Mouse (Mus musculus): ENCODE measurements around the gene Zfp853. TPM values are rescaled to one million over a fixed set of nuclear protein-coding genes. Genes with fewer than 3 reads are reported as not detected.

The Zfp853 gene
- total and polyA plus RNA-seq, 3 experiments: 0.21 TPM; not detected in 2

DNA sequence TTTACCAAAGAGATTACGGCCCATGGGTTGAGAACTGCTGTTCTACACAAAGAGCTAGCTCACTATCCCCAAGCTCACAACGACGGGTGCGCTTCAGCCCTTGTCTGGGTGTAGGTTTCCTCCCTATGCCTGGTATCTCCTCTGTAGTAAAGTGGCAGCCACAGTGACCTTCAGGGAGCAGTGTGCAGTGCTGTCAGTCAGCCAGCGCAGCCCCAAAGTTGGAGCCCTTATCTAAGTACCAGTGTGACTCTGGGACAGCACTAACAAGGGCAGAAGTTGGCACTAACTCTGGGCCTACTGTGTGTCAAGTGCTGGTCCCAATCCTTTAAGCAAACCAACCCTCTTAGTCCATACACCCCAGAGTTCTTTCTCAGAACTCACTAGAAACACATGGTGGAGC lies 15.4 kb upstream of the Zfp853 start:
- Histone ChIP-seq H3K27ac (ENCODE audit: insufficient read depth, low read depth) (no peak overlapping the region), H3K4me1 (ENCODE audit: control insufficient read depth in 1 of 2, insufficient read depth in 2 of 2) (peaks cover 3 to 32% of the 10 kb centered on the region in 2 experiments; a peak in 3 of 4 replicates), H3K79me2 (replicated peaks; ENCODE audit: control insufficient read depth, extremely low read depth, insufficient read depth, poor library complexity, severe bottlenecking) (peaks cover 21% of the 10 kb centered on the region), H3K36me3 (replicated peaks in 1 of 2; ENCODE audit: control insufficient read depth in 1 of 2, insufficient read depth in 1 of 2, low read length in 1 of 2) (peaks cover 75 to 95% of the 10 kb centered on the region in 2 experiments), H3K9me3 (replicated peaks; ENCODE audit: low read length) (peaks cover 3% of the 10 kb centered on the region), H3K9ac (ENCODE audit: insufficient read depth, low read depth) (no peak overlapping the region), H3K4me3 (replicated peaks in 1 of 3; ENCODE audit: low read depth in 2 of 3, low read length in 2 of 3, poor library complexity in 1 of 3) (no peak overlapping the region), H3K27me3 (replicated peaks) (no peaks in the 10 kb centered on the region), H3K4me2 (ENCODE audit: insufficient read depth, low read depth, poor library complexity, severe bottlenecking) (no peak overlapping the region)
- TF ChIP-seq BHLHE40 (IDR thresholded peaks at IDR 0.05; ENCODE audit: low read depth, low read length): no peak
- no peak for TF ChIP-seq ZKSCAN1 (IDR thresholded peaks at IDR 0.05; ENCODE audit: borderline replicate concordance, low read depth, low read length)
- TF ChIP-seq ZNF384 (IDR thresholded peaks at IDR 0.05; ENCODE audit: low read depth, low read length): no peak
- no peak for TF ChIP-seq CHD1 (IDR thresholded peaks at IDR 0.05; ENCODE audit: low read depth, low read length)
- TF ChIP-seq HCFC1 (IDR thresholded peaks at IDR 0.05; ENCODE audit: low read depth, low read length): no peak
- TF ChIP-seq ZMIZ1 (IDR thresholded peaks at IDR 0.05; ENCODE audit: low read depth, low read length): no peak
- no peak for TF ChIP-seq MXI1 (IDR thresholded peaks at IDR 0.05; ENCODE audit: low read depth, low read length)
- TF ChIP-seq JUND (conservative IDR thresholded peaks at IDR 0.05; ENCODE audit: low read depth, low read length): no peak
- no peak for TF ChIP-seq ZC3H11A (IDR thresholded peaks at IDR 0.05; ENCODE audit: low read depth, low read length)
- no peak for TF ChIP-seq TBP (conservative IDR thresholded peaks at IDR 0.05; ENCODE audit: low read depth, low read length)
- no peak for TF ChIP-seq USF1 (IDR thresholded peaks at IDR 0.05; ENCODE audit: low read depth, low read length)
- TF ChIP-seq GABPA (IDR thresholded peaks at IDR 0.05; ENCODE audit: insufficient replicate concordance, low read depth, low read length): no peak
- no peak for TF ChIP-seq MYC (IDR thresholded peaks at IDR 0.05; ENCODE audit: low read depth, low read length)
- TF ChIP-seq ETS1 (conservative IDR thresholded peaks at IDR 0.05; ENCODE audit: low read depth, low read length): no peak
- TF ChIP-seq MEF2A (IDR thresholded peaks at IDR 0.05; ENCODE audit: borderline replicate concordance, low read depth, low read length): no peak
- TF ChIP-seq NELFE (IDR thresholded peaks at IDR 0.05; ENCODE audit: low read depth, low read length): no peak
- no peak for TF ChIP-seq MAFK (IDR thresholded peaks at IDR 0.05; ENCODE audit: insufficient replicate concordance, low read length)
- DNase-seq (ENCODE audit: extremely low read depth): no peak
- dilution Hi-C loops (cut with MboI; ENCODE audit: extremely low pct_ligation_motif_present, extremely low pct_unique_long_range_greater_than_20kb, low sequenced_read_pairs): no loop called here
- in situ Hi-C loops (cut with MboI; ENCODE audit: low pct_ligation_motif_present, low pct_unique_long_range_greater_than_20kb, low sequenced_read_pairs): no loop called here

DNA sequence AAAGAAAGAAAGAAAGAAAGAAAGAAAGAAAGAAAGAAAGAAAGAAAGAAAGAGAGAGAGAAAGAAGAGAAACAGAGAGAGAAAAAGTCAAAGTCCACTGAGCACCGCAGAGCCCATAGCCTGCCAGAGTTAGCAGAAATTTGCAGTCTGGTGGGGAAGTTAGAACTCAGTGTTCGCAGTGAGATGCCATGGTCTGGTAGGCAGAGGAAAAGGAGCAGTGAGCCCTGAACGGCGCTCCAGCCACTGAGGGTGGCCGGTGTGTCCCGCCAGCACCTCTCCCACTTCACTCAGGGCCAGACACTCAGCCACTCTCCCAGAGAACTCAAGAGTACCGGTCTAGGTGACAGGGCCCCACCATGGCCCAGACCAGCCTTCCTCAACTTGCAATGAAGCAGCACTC lies 10.8 kb upstream of the Zfp853 start:
- Histone ChIP-seq H3K4me1 (ENCODE audit: control insufficient read depth in 1 of 2, insufficient read depth in 2 of 2) (peaks cover 0 to 7% of the 10 kb centered on the region in 2 experiments; a peak in 2 of 4 replicates), H3K9me3 (replicated peaks; ENCODE audit: low read length) (peaks cover 6% of the 10 kb centered on the region), H3K79me2 (replicated peaks; ENCODE audit: control insufficient read depth, extremely low read depth, insufficient read depth, poor library complexity, severe bottlenecking) (peaks cover 5% of the 10 kb centered on the region), H3K4me3 (replicated peaks in 1 of 3; ENCODE audit: low read depth in 2 of 3, low read length in 2 of 3, poor library complexity in 1 of 3) (no peak overlapping the region), H3K9ac (ENCODE audit: insufficient read depth, low read depth) (no peak overlapping the region), H3K36me3 (replicated peaks in 1 of 2; ENCODE audit: control insufficient read depth in 1 of 2, insufficient read depth in 1 of 2, low read length in 1 of 2) (peaks cover 90 to 98% of the 10 kb centered on the region in 2 experiments), H3K27me3 (replicated peaks) (no peaks in the 10 kb centered on the region), H3K4me2 (ENCODE audit: insufficient read depth, low read depth, poor library complexity, severe bottlenecking) (no peak overlapping the region), H3K27ac (ENCODE audit: insufficient read depth, low read depth) (no peak overlapping the region)
- DNase-seq (ENCODE audit: extremely low read depth): no peak
- TF ChIP-seq RAD21 (IDR thresholded peaks at IDR 0.05; ENCODE audit: low read depth, low read length) (no peak), KAT2A (IDR thresholded peaks at IDR 0.05; ENCODE audit: insufficient replicate concordance, low read length) (no peak), ETS1 (conservative IDR thresholded peaks at IDR 0.05; ENCODE audit: low read depth, low read length) (no peak), ZMIZ1 (IDR thresholded peaks at IDR 0.05; ENCODE audit: low read depth, low read length) (no peak), JUND (conservative IDR thresholded peaks at IDR 0.05; ENCODE audit: low read depth, low read length) (no peak), TCF12 (IDR thresholded peaks at IDR 0.05; ENCODE audit: low read depth, low read length) (no peak), JUN (IDR thresholded peaks at IDR 0.05; ENCODE audit: insufficient read depth, low read depth, low read length) (no peak), NELFE (IDR thresholded peaks at IDR 0.05; ENCODE audit: low read depth, low read length) (no peak), POLR2AphosphoS2 (IDR thresholded peaks at IDR 0.05; ENCODE audit: low read depth, low read length) (no peak), CHD2 (IDR thresholded peaks at IDR 0.05; ENCODE audit: low read length) (no peak), ZKSCAN1 (IDR thresholded peaks at IDR 0.05; ENCODE audit: borderline replicate concordance, low read depth, low read length) (no peak)
- in situ Hi-C loops (cut with MboI; ENCODE audit: low pct_ligation_motif_present, low pct_unique_long_range_greater_than_20kb, low sequenced_read_pairs) (no loop called here), dilution Hi-C loops (cut with MboI; ENCODE audit: extremely low pct_ligation_motif_present, extremely low pct_unique_long_range_greater_than_20kb, low sequenced_read_pairs) (no loop called here)

All from CH12.LX (cell line).